Mouse (Mus musculus) lung, postnatal 0 days (tissue): ENCODE results near the gene Zfand2b. TPM values are rescaled to one million over a fixed set of nuclear protein-coding genes. Genes with fewer than 3 reads are reported as not detected.

ENCODE experiments used
- ATAC-seq: fragments of 200-750 bp; cut with Nextera tagmentation; 2 replicates; pipeline ENCODE4 v1.8.0; 2017; ENCODE audit warnings: moderate library complexity
- DNase-seq: peaks from one replicate; pipeline ENCODE4 v3.0.0-alpha.2; 2016; ENCODE audit warnings: low spot score
- H3K27ac ChIP-seq: fragments of 300-500 bp; sonication (generic); 2 replicates; pipeline ENCODE4 v1.5.1; 2014; ENCODE audit warnings: antibody characterized with exemption, mild to moderate bottlenecking, low read length, mixed read lengths
- H3K27me3 ChIP-seq: fragments of 300-500 bp; sonication (generic); replicated peaks from 2 replicates; pipeline ENCODE4 v1.6.1; 2014; ENCODE audit warnings: low read length, mixed read lengths; ENCODE audit not compliant: insufficient read depth
- H3K36me3 ChIP-seq: fragments of 300-500 bp; sonication (generic); 2 replicates; pipeline ENCODE4 v1.6.1; 2014; ENCODE audit warnings: low read length, mixed read lengths; ENCODE audit not compliant: insufficient read depth
- H3K4me1 ChIP-seq: fragments of 300-500 bp; sonication (generic); 2 replicates; pipeline ENCODE4 v1.6.1; 2014; ENCODE audit warnings: antibody characterized with exemption, low read depth, low read length, mixed read lengths; ENCODE audit not compliant: insufficient read depth
- H3K4me2 ChIP-seq: fragments of 300-500 bp; sonication (generic); replicated peaks from 2 replicates; pipeline ENCODE4 v1.6.1; 2014; ENCODE audit warnings: low read depth, mild to moderate bottlenecking, low read length, moderate library complexity, mixed read lengths
- H3K4me3 ChIP-seq: fragments of 300-500 bp; sonication (generic); 2 replicates; pipeline ENCODE4 v1.5.1; 2014; ENCODE audit warnings: low read depth, low read length
- H3K9ac ChIP-seq: fragments of 300-500 bp; sonication (generic); replicated peaks from 2 replicates; pipeline ENCODE4 v1.6.1; 2014; ENCODE audit warnings: low read depth, mild to moderate bottlenecking
- H3K9me3 ChIP-seq: fragments of 300-500 bp; sonication (generic); 2 replicates; pipeline ENCODE4 v1.6.1; 2016; ENCODE audit warnings: low read length, mixed read lengths
- CTCF ChIP-seq: IDR thresholded peaks from 2 replicates; pipeline ENCODE4 v1.5.1; 2016; ENCODE audit warnings: antibody characterized with exemption, mild to moderate bottlenecking
- EP300 ChIP-seq: IDR thresholded peaks from 2 replicates; pipeline ENCODE4 v1.6.1; 2016; ENCODE audit warnings: antibody characterized with exemption, mild to moderate bottlenecking, control low read depth
- WGBS: fragments of 180-500 bp; shearing (Covaris S2); extraction: QIAGEN DNeasy Blood & Tissue Kit; methylation state at CpG from one replicate; pipeline ENCODE4 v1.1.7; 2014; 5-methylcytosine and 5-hydroxymethylcytosine counted together
- polyA plus RNA-seq: library from polyadenylated mRNA; unstranded; fragments of >200 nt; fragmentation: Nextera tagmentation; extraction: Ambion mirVana; gene quantifications from 2 replicates; pipeline ENCODE4 v1.2.1, GENCODE M21; 2015

Gene Zfand2b
- polyA plus RNA-seq, 1 experiment from 2014 or later, result 56.1 TPM

DNA sequence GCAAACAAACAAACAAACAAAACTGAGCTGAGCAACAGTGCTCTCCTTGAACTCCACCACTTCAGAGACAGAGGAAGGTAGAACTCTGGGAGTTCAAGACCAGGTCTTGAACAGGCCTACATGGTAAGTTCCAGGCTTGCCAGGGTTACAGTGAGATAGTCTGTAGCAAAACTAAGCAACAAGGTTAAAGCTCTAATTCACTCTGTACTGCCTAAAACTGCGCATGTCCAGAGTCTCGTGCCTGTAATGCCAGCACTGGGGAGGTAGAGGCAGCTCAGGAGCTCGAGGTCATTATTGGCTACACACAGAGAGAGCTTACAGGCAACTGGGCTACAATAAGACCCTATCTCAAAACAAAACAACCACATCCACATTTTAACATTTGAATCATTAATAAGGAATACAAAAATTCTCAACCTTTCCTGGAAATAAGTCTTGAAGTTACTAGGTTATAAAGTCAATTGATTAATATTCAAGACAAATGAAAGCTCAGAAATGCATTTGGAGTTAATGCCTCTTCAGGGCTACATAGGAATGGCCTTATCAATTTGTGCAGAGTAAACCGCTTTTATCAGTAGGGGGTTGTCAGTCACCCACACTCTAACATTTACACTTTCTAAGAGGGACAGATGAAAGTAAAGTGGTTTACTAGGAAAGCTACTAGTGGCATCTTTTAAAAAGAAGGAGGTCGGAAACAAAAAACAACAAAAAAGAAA lies 8.7 kb upstream of the Zfand2b start:
- no peak for DNase-seq
- H3K36me3 ChIP-seq, result no peaks in the 10 kb centered on the region

DNA sequence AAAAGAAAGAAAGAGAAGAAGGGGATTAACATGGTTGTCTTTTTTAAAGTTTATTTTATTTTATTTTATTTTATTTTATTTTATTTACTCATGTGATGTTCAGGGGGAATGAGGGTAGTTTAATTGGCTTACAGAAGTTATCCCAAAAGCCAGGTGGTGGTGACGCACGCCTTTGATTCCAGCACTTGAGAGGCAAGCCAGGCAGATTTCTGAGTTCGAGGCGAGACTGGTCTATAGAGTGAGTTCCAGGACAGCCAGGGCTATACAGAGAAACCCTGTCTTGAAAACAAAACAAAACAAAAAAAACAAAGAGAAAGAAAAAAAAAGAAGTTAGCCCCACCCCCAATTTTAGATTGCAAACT lies 8.2 kb upstream of the Zfand2b start:
- Histone ChIP-seq H3K4me1 (no peaks in the 10 kb centered on the region), H3K4me3 (no peak overlapping the region), H3K4me2 (no peak overlapping the region), H3K36me3 (no peaks in the 10 kb centered on the region), H3K27ac (no peak overlapping the region), H3K9ac (no peak overlapping the region), H3K9me3 (no peaks in the 10 kb centered on the region), H3K27me3 (no peaks in the 10 kb centered on the region)
- no peak for DNase-seq
- ATAC-seq, result no peak
- TF ChIP-seq CTCF, result no peak
- TF ChIP-seq EP300, result no peak
- WGBS, result 63% methylated on average over 4 of the region's 4 CpGs

More for the DNA sequence above, 8.7 kb upstream of the Zfand2b start:
- TF ChIP-seq EP300 (no peak), CTCF (no peak)
- no peak for ATAC-seq
- H3K9me3 ChIP-seq, result no peaks in the 10 kb centered on the region
- H3K4me3 ChIP-seq, result no peak overlapping the region
- no peak overlapping the region for H3K9ac ChIP-seq
- no peaks in the 10 kb centered on the region for H3K4me1 ChIP-seq
- no peaks in the 10 kb centered on the region for H3K27me3 ChIP-seq
- no peak overlapping the region for H3K4me2 ChIP-seq
- no peak overlapping the region for H3K27ac ChIP-seq
- 48% methylated on average over 5 of the region's 5 CpGs for WGBS

DNA sequence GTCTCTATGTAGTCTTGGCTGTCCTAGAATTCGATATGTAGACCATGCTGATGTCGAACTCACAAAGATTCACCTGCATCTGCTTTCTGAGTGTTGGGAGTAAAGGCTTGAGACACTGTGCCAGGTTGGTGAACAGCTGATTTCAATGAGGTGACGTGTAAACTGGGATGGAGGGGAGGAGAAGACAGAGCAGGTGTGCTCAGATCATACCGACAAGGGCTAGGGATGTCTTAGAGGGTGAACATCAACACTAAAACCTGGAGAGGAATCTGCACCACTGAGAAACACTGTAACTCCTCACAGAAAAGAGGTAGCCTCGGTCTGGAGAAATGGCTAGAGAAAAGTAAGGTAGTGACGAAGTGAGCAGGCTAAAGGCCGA lies 364 bp upstream of the Zfand2b start:
- H3K27me3 ChIP-seq, result no peaks in the 10 kb centered on the region
- peak overlapping the region; percentile 84; the same call in 1 of the 2 replicates for H3K27ac ChIP-seq
- peaks cover 25% of the 10 kb centered on the region for H3K36me3 ChIP-seq
- peak overlapping the region; percentile 55 for H3K4me2 ChIP-seq
- 7% methylated on average over 7 of the region's 7 CpGs for WGBS
- peak overlapping the region; percentile 29; the same call in 1 of the 2 replicates for H3K9ac ChIP-seq
- peak; percentile 1 for ATAC-seq
- H3K9me3 ChIP-seq, result no peaks in the 10 kb centered on the region
- peak overlapping the region; percentile 80 for H3K4me3 ChIP-seq
- TF ChIP-seq CTCF (no peak), EP300 (no peak)
- peaks cover 4% of the 10 kb centered on the region; the same call in 1 of the 2 replicates for H3K4me1 ChIP-seq
- no peak for DNase-seq

DNA sequence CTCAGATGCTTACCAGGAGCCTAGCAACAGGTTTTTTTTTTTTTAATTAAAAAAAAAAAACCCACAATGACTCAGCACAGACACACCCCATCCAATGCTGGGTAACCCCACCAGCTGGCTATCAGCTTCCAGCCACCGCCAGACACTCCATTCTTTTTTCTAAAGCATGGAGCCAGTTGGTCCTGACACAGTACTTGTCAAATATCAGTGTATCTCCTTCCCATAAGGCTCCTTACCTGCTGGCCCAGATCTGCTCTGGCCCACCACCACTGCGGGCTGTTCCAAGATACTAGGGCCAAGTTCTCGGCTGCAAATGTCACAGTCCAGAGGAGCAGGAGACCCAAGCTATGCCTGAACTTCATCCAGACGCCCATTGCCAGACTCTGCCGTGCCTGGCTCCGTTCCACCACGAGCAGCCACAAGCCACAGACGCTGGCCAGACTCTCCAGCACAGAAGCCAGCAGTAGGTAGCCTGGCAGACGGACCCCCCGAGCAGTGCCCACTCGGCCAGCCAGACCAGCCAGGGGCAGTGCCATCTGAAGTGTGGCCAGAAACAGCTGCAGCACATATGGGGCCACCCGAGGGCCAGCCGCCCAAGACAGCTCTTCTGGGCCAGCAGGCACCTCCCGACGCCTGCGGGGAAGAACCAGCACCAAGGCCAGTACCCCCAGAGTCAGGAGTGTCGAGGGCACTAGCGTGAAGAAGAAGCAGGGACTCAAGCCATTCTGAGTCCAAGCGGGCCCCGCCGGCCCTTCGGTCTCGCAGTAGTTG lies 11.1 kb downstream of the Zfand2b start:
- ATAC-seq (peak; percentile 62), DNase-seq (peak; percentile 30)
- H3K4me3 ChIP-seq, result peak overlapping the region; percentile 52
- no peaks in the 10 kb centered on the region for H3K27me3 ChIP-seq
- TF ChIP-seq EP300 (no peak), CTCF (no peak)
- WGBS, result 9% methylated on average over 22 of the region's 23 CpGs
- H3K9me3 ChIP-seq, result no peaks in the 10 kb centered on the region
- H3K27ac ChIP-seq, result no peak overlapping the region
- H3K36me3 ChIP-seq, result peaks cover 17% of the 10 kb centered on the region
- H3K4me1 ChIP-seq, result no peaks in the 10 kb centered on the region; the same call in none of the 2 replicates
- peak overlapping the region; percentile 92 for H3K4me2 ChIP-seq
- H3K9ac ChIP-seq, result peak overlapping the region; percentile 29; the same call in 1 of the 2 replicates

DNA sequence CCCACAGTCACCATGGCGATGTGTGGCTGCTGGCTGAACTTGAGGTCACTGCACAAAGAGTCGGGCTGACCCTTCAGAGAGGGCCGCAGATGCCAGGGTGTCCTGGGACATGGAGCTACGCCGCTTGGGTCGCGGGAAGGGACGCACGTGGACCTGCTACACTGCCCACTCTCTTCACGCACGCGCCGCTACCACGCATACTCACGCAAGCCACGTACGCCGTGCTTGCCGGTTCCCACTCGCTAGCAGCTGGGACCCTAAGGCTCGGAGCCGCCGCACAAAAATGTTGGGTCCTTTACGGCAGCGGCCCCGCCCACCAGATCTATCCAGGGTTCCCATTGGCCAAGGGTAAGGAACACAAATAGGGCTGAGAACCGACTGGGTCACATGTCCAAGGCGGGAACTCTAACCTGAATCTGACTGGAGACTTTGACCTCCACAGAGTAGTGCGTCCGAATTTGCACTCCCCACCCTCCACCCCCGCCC lies 11.7 kb downstream of the Zfand2b start, which contains the start of gene Abcb6:
Abcb6 (minus strand) TSS at position 288 of the 486 bp plus-strand sequence.
- Histone ChIP-seq H3K27ac (no peak within 1 kb of the TSS), H3K4me2 (peak within 1 kb of the TSS; percentile 92), H3K9ac (peak within 1 kb of the TSS; percentile 29; the same call in 1 of the 2 replicates), H3K4me3 (peak within 1 kb of the TSS; percentile 52), H3K36me3 (peaks cover 22% of the 10 kb centered on the region), H3K4me1 (no peaks in the 10 kb centered on the region; the same call in none of the 2 replicates), H3K27me3 (no peaks in the 10 kb centered on the region), H3K9me3 (no peaks in the 10 kb centered on the region)
- DNase-seq (peak; percentile 95), ATAC-seq (peak; percentile 95)
- TF ChIP-seq EP300, result no peak
- TF ChIP-seq CTCF, result no peak
- under 1% methylated on average over 31 of the region's 31 CpGs for WGBS

DNA sequence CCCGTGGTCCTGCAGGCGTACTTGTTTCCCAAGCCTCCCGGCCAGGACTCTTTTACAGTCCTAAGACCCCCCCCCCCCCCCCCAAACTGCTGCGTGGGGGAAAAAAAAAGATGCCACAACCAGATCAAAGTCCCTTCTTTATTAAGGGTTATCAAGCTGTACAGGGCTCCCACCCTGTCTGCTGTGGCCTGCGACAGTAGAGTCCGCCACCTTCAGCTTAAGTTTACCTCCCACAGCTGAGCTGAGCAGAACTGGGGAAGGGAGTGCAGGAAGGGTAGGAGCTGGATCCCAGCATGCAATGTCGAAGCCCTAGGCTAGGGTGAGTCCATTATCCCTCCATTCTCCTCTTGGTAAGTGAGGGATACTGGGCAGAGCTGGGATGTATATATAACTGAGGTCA lies 12.3 kb downstream of the Zfand2b start:
- Histone ChIP-seq H3K4me3 (no peak overlapping the region), H3K9me3 (no peaks in the 10 kb centered on the region), H3K4me1 (no peaks in the 10 kb centered on the region; the same call in none of the 2 replicates), H3K36me3 (peaks cover 28% of the 10 kb centered on the region), H3K4me2 (peak overlapping the region; percentile 92), H3K27ac (no peak overlapping the region), H3K9ac (no peak overlapping the region), H3K27me3 (no peaks in the 10 kb centered on the region)
- TF ChIP-seq EP300 (no peak), CTCF (no peak)
- DNase-seq (no peak), ATAC-seq (no peak)
- 23% methylated on average over 6 of the region's 7 CpGs for WGBS
